Mouse (Mus musculus): Measurements from ENCODE around the gene Ncf1.

DNA sequence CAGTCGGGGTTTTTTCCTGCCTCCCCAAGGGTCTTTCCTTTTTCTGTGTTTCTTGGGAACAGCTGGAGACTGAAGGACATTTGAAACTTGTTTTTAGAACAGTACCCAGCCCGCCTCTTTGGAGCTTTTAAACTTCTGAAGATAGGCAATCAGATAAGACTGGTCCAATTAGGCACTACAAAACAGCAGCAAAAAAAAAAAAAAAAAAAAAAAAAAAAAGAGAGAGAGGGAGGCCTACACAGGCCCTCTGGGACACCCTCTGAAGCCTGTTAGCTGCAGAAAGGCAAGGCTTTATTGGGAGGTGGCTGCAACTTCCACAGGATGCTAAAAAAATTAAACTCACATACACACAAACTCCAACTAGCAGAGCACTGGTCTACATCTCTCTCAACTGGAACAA, 36.5 kb upstream of the Ncf1 start:
- TF ChIP-seq POLR2A (IDR thresholded peaks at IDR 0.05; ENCODE audit: low read depth, low read length), result no peak
- TF ChIP-seq CTCF (IDR thresholded peaks at IDR 0.05; ENCODE audit: extremely low read depth, insufficient read length, insufficient replicate concordance, low read depth, low read length), result no peak

Data from small intestine, adult 2 months (tissue).